Mouse (Mus musculus): Measurements from ENCODE around the gene Arl4d.

DNA sequence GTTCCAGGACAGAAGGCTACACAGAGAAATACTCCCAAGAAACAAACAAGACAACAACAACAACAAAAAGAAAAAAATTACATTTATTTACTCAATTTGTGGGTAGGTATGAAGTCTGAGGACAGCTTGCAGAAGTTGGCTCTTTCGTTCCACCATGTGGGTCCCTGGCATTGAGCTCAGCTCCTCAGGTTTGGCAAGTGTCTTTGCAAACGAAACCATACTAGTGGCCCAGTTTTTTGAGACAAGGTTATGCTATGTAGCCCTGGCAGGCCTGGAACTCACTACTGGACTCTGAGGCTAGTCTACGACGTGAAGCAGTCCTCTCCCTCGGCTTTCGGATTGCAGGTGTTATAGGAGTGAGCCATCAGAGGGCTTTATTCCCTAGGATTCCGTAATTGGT is 34.6 kb downstream of the Arl4d start:
- no peak for TF ChIP-seq EP300 (IDR thresholded peaks at IDR 0.05)
- TF ChIP-seq CTCF (IDR thresholded peaks at IDR 0.05): no peak

All from lung, postnatal 0 days (tissue).